Mouse (Mus musculus): ENCODE results near the gene F12. TPM values are rescaled to one million over a fixed set of nuclear protein-coding genes. Genes with fewer than 3 reads are reported as not detected.

F12 gene
- polyA plus RNA-seq (2015; fragmentation: Nextera tagmentation; extraction: Ambion mirVana), result 0.14 and 0.38 TPM in 2 replicates

- WGBS, result 92% methylated on average over 10 of the region's 10 CpGs
- Histone ChIP-seq H3K27me3 (replicated peaks; ENCODE audit: control insufficient read depth, insufficient read depth, low read length) (peaks cover 3% of the 10 kb centered on the region), H3K4me2 (ENCODE audit: low read length) (no peak within 1 kb of the TSS), H3K9ac (ENCODE audit: low read depth, low read length) (no peak within 1 kb of the TSS), H3K9me3 (ENCODE audit: control insufficient read depth, low read length) (no peaks in the 10 kb centered on the region), H3K36me3 (ENCODE audit: control insufficient read depth, insufficient read depth, low read length) (no peaks in the 10 kb centered on the region), H3K4me1 (ENCODE audit: control insufficient read depth, insufficient read depth, low read depth, low read length) (no peaks in the 10 kb centered on the region), H3K4me3 (ENCODE audit: low read length) (no peak within 1 kb of the TSS), H3K27ac (ENCODE audit: low read depth, low read length) (no peak within 1 kb of the TSS)
- no peak for ATAC-seq
Observed at GRCm38 (mm10) chr13:55426613-55427012, at the start of gene F12. Gene F12, minus strand, starts transcription at chr13:55426793.

GRCm38 (mm10) chr13:55476256-55476655 is 49.7 kb upstream of the F12 start:
- Histone ChIP-seq H3K9me3 (ENCODE audit: control insufficient read depth, low read length) (no peaks in the 10 kb centered on the region), H3K4me2 (ENCODE audit: low read length) (no peak overlapping the region), H3K27ac (ENCODE audit: low read depth, low read length) (no peak overlapping the region), H3K4me3 (ENCODE audit: low read length) (no peak overlapping the region), H3K36me3 (ENCODE audit: control insufficient read depth, insufficient read depth, low read length) (peaks cover 60% of the 10 kb centered on the region), H3K9ac (ENCODE audit: low read depth, low read length) (no peak overlapping the region), H3K27me3 (replicated peaks; ENCODE audit: control insufficient read depth, insufficient read depth, low read length) (no peaks in the 10 kb centered on the region), H3K4me1 (ENCODE audit: control insufficient read depth, insufficient read depth, low read depth, low read length) (peaks cover 40% of the 10 kb centered on the region)
- no peak for ATAC-seq
- WGBS, result 96% methylated on average over 8 of the region's 8 CpGs

GRCm38 (mm10) chr13:55475750-55476149 is 49.2 kb upstream of the F12 start:
- no peak overlapping the region for H3K27ac ChIP-seq (ENCODE audit: low read depth, low read length)

GRCm38 (mm10) chr13:55474621-55475069 is 48.1 kb upstream of the F12 start:
- ATAC-seq, result no peak; the same call in 1 of the 2 replicates
- Histone ChIP-seq H3K4me2 (ENCODE audit: low read length) (no peak overlapping the region), H3K4me3 (ENCODE audit: low read length) (no peak overlapping the region), H3K27ac (ENCODE audit: low read depth, low read length) (peak overlapping the region; percentile 58), H3K9ac (ENCODE audit: low read depth, low read length) (0 out of 2 replicates have a peak overlapping the region, but pooled peaks have one; percentile 32), H3K36me3 (ENCODE audit: control insufficient read depth, insufficient read depth, low read length) (peaks cover 45% of the 10 kb centered on the region), H3K4me1 (ENCODE audit: control insufficient read depth, insufficient read depth, low read depth, low read length) (peaks cover 55% of the 10 kb centered on the region), H3K27me3 (replicated peaks; ENCODE audit: control insufficient read depth, insufficient read depth, low read length) (no peaks in the 10 kb centered on the region), H3K9me3 (ENCODE audit: control insufficient read depth, low read length) (no peaks in the 10 kb centered on the region)
- WGBS, result 17% methylated on average over 5 of the region's 5 CpGs

More at GRCm38 (mm10) chr13:55475750-55476149, 49.2 kb upstream of the F12 start:
- WGBS, result 88% methylated on average over 5 of the region's 5 CpGs
- H3K36me3 ChIP-seq (ENCODE audit: control insufficient read depth, insufficient read depth, low read length), result peaks cover 56% of the 10 kb centered on the region
- no peaks in the 10 kb centered on the region for H3K27me3 ChIP-seq (replicated peaks; ENCODE audit: control insufficient read depth, insufficient read depth, low read length)
- H3K9me3 ChIP-seq (ENCODE audit: control insufficient read depth, low read length), result no peaks in the 10 kb centered on the region
- no peak overlapping the region for H3K9ac ChIP-seq (ENCODE audit: low read depth, low read length)
- H3K4me3 ChIP-seq (ENCODE audit: low read length), result no peak overlapping the region
- peaks cover 45% of the 10 kb centered on the region for H3K4me1 ChIP-seq (ENCODE audit: control insufficient read depth, insufficient read depth, low read depth, low read length)
- H3K4me2 ChIP-seq (ENCODE audit: low read length), result no peak overlapping the region
- ATAC-seq, result no peak

GRCm38 (mm10) chr13:55473961-55474360 is 47.4 kb upstream of the F12 start:
- H3K9ac ChIP-seq (ENCODE audit: low read depth, low read length), result peak overlapping the region; percentile 47; the same call in 1 of the 2 replicates
- peaks cover 38% of the 10 kb centered on the region for H3K36me3 ChIP-seq (ENCODE audit: control insufficient read depth, insufficient read depth, low read length)
- no peaks in the 10 kb centered on the region for H3K9me3 ChIP-seq (ENCODE audit: control insufficient read depth, low read length)
- WGBS, result 39% methylated on average over 10 of the region's 11 CpGs
- H3K4me3 ChIP-seq (ENCODE audit: low read length), result no peak overlapping the region
- ATAC-seq, result no peak
- H3K4me1 ChIP-seq (ENCODE audit: control insufficient read depth, insufficient read depth, low read depth, low read length), result peaks cover 62% of the 10 kb centered on the region
- no peaks in the 10 kb centered on the region for H3K27me3 ChIP-seq (replicated peaks; ENCODE audit: control insufficient read depth, insufficient read depth, low read length)
- H3K4me2 ChIP-seq (ENCODE audit: low read length), result no peak overlapping the region
- H3K27ac ChIP-seq (ENCODE audit: low read depth, low read length), result peak overlapping the region; percentile 60; the same call in 1 of the 2 replicates

GRCm38 (mm10) chr13:55473076-55473831 is 46.7 kb upstream of the F12 start:
- H3K4me3 ChIP-seq (ENCODE audit: low read length), result peak overlapping the region; percentile 57
- H3K27me3 ChIP-seq (replicated peaks; ENCODE audit: control insufficient read depth, insufficient read depth, low read length), result no peaks in the 10 kb centered on the region
- peak overlapping the region; percentile 84 for H3K27ac ChIP-seq (ENCODE audit: low read depth, low read length)
- WGBS, result 18% methylated on average over 18 of the region's 18 CpGs
- no peak for ATAC-seq
- no peaks in the 10 kb centered on the region for H3K9me3 ChIP-seq (ENCODE audit: control insufficient read depth, low read length)
- H3K4me2 ChIP-seq (ENCODE audit: low read length), result peak overlapping the region; percentile 99
- peak overlapping the region; percentile 82 for H3K9ac ChIP-seq (ENCODE audit: low read depth, low read length)
- peaks cover 36% of the 10 kb centered on the region for H3K36me3 ChIP-seq (ENCODE audit: control insufficient read depth, insufficient read depth, low read length)
- H3K4me1 ChIP-seq (ENCODE audit: control insufficient read depth, insufficient read depth, low read depth, low read length), result peaks cover 66% of the 10 kb centered on the region

- Histone ChIP-seq H3K4me3 (ENCODE audit: low read length) (peak overlapping the region; percentile 57), H3K36me3 (ENCODE audit: control insufficient read depth, insufficient read depth, low read length) (peaks cover 30% of the 10 kb centered on the region), H3K9me3 (ENCODE audit: control insufficient read depth, low read length) (no peaks in the 10 kb centered on the region), H3K4me2 (ENCODE audit: low read length) (peak overlapping the region; percentile 99), H3K27me3 (replicated peaks; ENCODE audit: control insufficient read depth, insufficient read depth, low read length) (no peaks in the 10 kb centered on the region), H3K4me1 (ENCODE audit: control insufficient read depth, insufficient read depth, low read depth, low read length) (peaks cover 75% of the 10 kb centered on the region), H3K27ac (ENCODE audit: low read depth, low read length) (peak overlapping the region; percentile 84), H3K9ac (ENCODE audit: low read depth, low read length) (peak overlapping the region; percentile 82)
- ATAC-seq, result peak; percentile 43
- under 1% methylated on average over 69 of the region's 103 CpGs for WGBS
Observed at GRCm38 (mm10) chr13:55472132-55473022, 45.8 kb upstream of the F12 start.

- peak overlapping the region; percentile 82 for H3K9ac ChIP-seq (ENCODE audit: low read depth, low read length)
- H3K27ac ChIP-seq (ENCODE audit: low read depth, low read length), result peak overlapping the region; percentile 84
- peaks cover 81% of the 10 kb centered on the region for H3K4me1 ChIP-seq (ENCODE audit: control insufficient read depth, insufficient read depth, low read depth, low read length)
- peak overlapping the region; percentile 99 for H3K4me2 ChIP-seq (ENCODE audit: low read length)
- peak; percentile 18 for ATAC-seq
- H3K36me3 ChIP-seq (ENCODE audit: control insufficient read depth, insufficient read depth, low read length), result peaks cover 24% of the 10 kb centered on the region
- H3K4me3 ChIP-seq (ENCODE audit: low read length), result peak overlapping the region; percentile 57
- 0% methylated on average over 15 of the region's 31 CpGs for WGBS
- H3K9me3 ChIP-seq (ENCODE audit: control insufficient read depth, low read length), result no peaks in the 10 kb centered on the region
- no peaks in the 10 kb centered on the region for H3K27me3 ChIP-seq (replicated peaks; ENCODE audit: control insufficient read depth, insufficient read depth, low read length)
Observed at GRCm38 (mm10) chr13:55471819-55472131, 45.2 kb upstream of the F12 start.
